Mouse (Mus musculus) heart, adult 2 months (tissue): ENCODE data around the gene Myf6.

Experiments
- CTCF ChIP-seq: fragments of 200-600 bp; IDR thresholded peaks from 2 replicates; pipeline ENCODE4 v1.8.1; 2022; ENCODE audit warnings: antibody characterized with exemption, mild to moderate bottlenecking, moderate library complexity
- EP300 ChIP-seq: fragments of 200-500 bp; IDR thresholded peaks from 2 replicates; pipeline ENCODE4 v1.6.1; 2011; ENCODE audit warnings: low read depth, low read length, control low read depth; ENCODE audit not compliant: insufficient read depth
- POLR2A ChIP-seq: fragments of 200-500 bp; IDR thresholded peaks from 2 replicates; pipeline ENCODE4 v1.6.1; 2011; ENCODE audit warnings: mild to moderate bottlenecking, low read depth, low read length, control low read depth; ENCODE audit not compliant: insufficient read depth

GRCm38 (mm10) chr10:107484050-107484449 is 10.5 kb downstream of the Myf6 start:
- TF ChIP-seq CTCF (no peak), POLR2A (no peak), EP300 (no peak)
